Mouse (Mus musculus) regulatory T cell (primary cell): ENCODE results near the gene Kmt2a.
"Not testable (repeated sequence)": the region's sequence is repeated elsewhere in the genome, so short reads cannot be mapped to it uniquely, and the experiment has no call there.

ENCODE experiments used
- in situ Hi-C: fragments of 300-600 bp; cut with MboI, MseI; formaldehyde crosslinking; loops from one replicate; pipeline ENCODE4 v1.15.1; 2025; ENCODE audit warnings: high pct_unique_total_duplicates

Kmt2a gene

GRCm38 (mm10) chr9:44826660-44827059 lies 54.4 kb downstream of the Kmt2a start:
- in situ Hi-C loops, result loop anchor here (10.0 kb wide), 1 partner anchor 672 kb away; no protein-coding TSS in a partner anchor

GRCm38 (mm10) chr9:44819920-44820827 lies 60.9 kb downstream of the Kmt2a start:
- in situ Hi-C loops, result loop anchor here (10.0 kb wide), 1 partner anchor 665 kb away; no protein-coding TSS in a partner anchor

- in situ Hi-C loops, result no loop called here
Observed at GRCm38 (mm10) chr9:44817522-44817921, 63.6 kb downstream of the Kmt2a start.

- in situ Hi-C loops, result no loop called here
Observed at GRCm38 (mm10) chr9:44814179-44814578, 66.9 kb downstream of the Kmt2a start.

- in situ Hi-C loops, result no loop called here
Observed at GRCm38 (mm10) chr9:44810316-44810715, 70.8 kb downstream of the Kmt2a start.

GRCm38 (mm10) chr9:44807778-44808177 lies 73.3 kb downstream of the Kmt2a start:
- in situ Hi-C loops, result no loop called here

- in situ Hi-C loops, result no loop called here
Observed at GRCm38 (mm10) chr9:44807141-44807540, 74.0 kb downstream of the Kmt2a start.

GRCm38 (mm10) chr9:44805536-44805935 lies 75.6 kb downstream of the Kmt2a start:
- in situ Hi-C loops, result no loop called here

GRCm38 (mm10) chr9:44804678-44805077 lies 76.4 kb downstream of the Kmt2a start:
- in situ Hi-C loops, result no loop called here

- in situ Hi-C loops, result no loop called here
Observed at GRCm38 (mm10) chr9:44802808-44803450, 78.2 kb downstream of the Kmt2a start, which contains the start of gene Ttc36. Gene Ttc36, minus strand, starts transcription at chr9:44803072.

GRCm38 (mm10) chr9:44801669-44802068 lies 79.4 kb downstream of the Kmt2a start:
- in situ Hi-C loops, result no loop called here

- in situ Hi-C loops, result loop anchor here (5.0 kb wide), 1 partner anchor 48 kb away; no protein-coding TSS in a partner anchor
Observed at GRCm38 (mm10) chr9:44799958-44800324, 81.2 kb downstream of the Kmt2a start.

- in situ Hi-C loops, result loop anchor here (5.0 kb wide), 1 partner anchor 47 kb away; no protein-coding TSS in a partner anchor
Observed at GRCm38 (mm10) chr9:44799102-44799957, 81.8 kb downstream of the Kmt2a start, which contains the start of gene Tmem25. Gene Tmem25, minus strand, starts transcription at chr9:44799307.

GRCm38 (mm10) chr9:44798298-44798697 lies 82.8 kb downstream of the Kmt2a start:
- in situ Hi-C loops, result loop anchor here (5.0 kb wide), 1 partner anchor 46 kb away; no protein-coding TSS in a partner anchor

GRCm38 (mm10) chr9:44792842-44793241 lies 88.3 kb downstream of the Kmt2a start:
- in situ Hi-C loops, result no loop called here

GRCm38 (mm10) chr9:44772750-44773651 lies 108.1 kb downstream of the Kmt2a start:
- in situ Hi-C loops, result no loop called here

GRCm38 (mm10) chr9:44772392-44772749 lies 108.7 kb downstream of the Kmt2a start:
- in situ Hi-C loops, result no loop called here

GRCm38 (mm10) chr9:44771376-44771775 lies 109.7 kb downstream of the Kmt2a start:
- in situ Hi-C loops, result no loop called here

- in situ Hi-C loops, result not testable (repeated sequence)
Observed at GRCm38 (mm10) chr9:44768029-44768394, 113.1 kb downstream of the Kmt2a start.
